Mouse (Mus musculus): ENCODE measurements around the gene Ezh2.

DNA sequence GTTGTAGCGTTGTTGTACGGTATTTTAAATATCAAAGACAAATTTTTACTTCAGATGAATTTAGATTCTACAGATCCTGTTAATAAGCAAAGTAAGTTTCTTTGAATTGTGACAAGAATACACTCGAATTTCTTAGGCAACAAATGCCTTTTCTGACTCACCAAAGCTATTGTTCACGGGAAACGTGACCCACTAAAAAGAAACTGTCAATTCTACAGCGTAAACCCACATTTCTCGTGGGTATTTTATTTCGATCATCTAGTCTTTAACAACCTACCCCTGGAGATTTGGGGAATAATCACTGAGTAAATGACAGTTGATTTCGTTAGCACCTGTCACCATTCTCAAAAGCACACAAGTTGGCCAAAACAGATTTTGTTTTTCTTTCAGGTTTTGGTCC is 1.6 kb downstream of the Ezh2 start:
- TF ChIP-seq GATA1 (IDR thresholded peaks at IDR 0.05; ENCODE audit: low read length) (no peak), TAL1 (IDR thresholded peaks at IDR 0.05; ENCODE audit: low read length) (no peak)
